Mouse (Mus musculus) midbrain, embryonic 12.5 days (tissue): ENCODE measurements at regions not wholly inside any gene's neighbourhood (a gene's known extent, or its start where the extent isn't known, plus 50 kb on each side); places are given as distances from the start of the nearest gene placed in this dataset.
A peak's percentile ranks its signal among the peaks of the same experiment; 100 is the strongest.

ENCODE experiments used
- ATAC-seq: fragments of 200-750 bp; cut with Nextera tagmentation; 2 replicates; pipeline ENCODE4 v1.8.0; 2017; ENCODE audit warnings: low read depth, moderate TSS enrichment, moderate library complexity; ENCODE audit not compliant: low FRiP score
- H3K27ac ChIP-seq: fragments of 300-500 bp; sonication (generic); replicated peaks from 2 replicates; pipeline ENCODE4 v1.5.1; 2016; ENCODE audit warnings: mild to moderate bottlenecking
- H3K27me3 ChIP-seq: fragments of 300-500 bp; sonication (generic); 2 replicates; pipeline ENCODE4 v1.6.1; 2016; ENCODE audit warnings: mild to moderate bottlenecking
- H3K36me3 ChIP-seq: fragments of 300-500 bp; sonication (generic); 2 replicates; pipeline ENCODE4 v1.6.1; 2016
- H3K4me1 ChIP-seq: fragments of 300-500 bp; sonication (generic); 2 replicates; pipeline ENCODE4 v1.6.1; 2016
- H3K4me2 ChIP-seq: fragments of 300-500 bp; sonication (generic); replicated peaks from 2 replicates; pipeline ENCODE4 v1.6.1; 2016; ENCODE audit warnings: mild to moderate bottlenecking, moderate library complexity
- H3K4me3 ChIP-seq: fragments of 300-500 bp; sonication (generic); 2 replicates; pipeline ENCODE4 v1.5.1; 2016; ENCODE audit warnings: mild to moderate bottlenecking
- H3K9ac ChIP-seq: fragments of 300-500 bp; sonication (generic); replicated peaks from 2 replicates; pipeline ENCODE4 v1.6.1; 2016; ENCODE audit warnings: mild to moderate bottlenecking, moderate library complexity
- H3K9me3 ChIP-seq: fragments of 300-500 bp; sonication (generic); 2 replicates; pipeline ENCODE4 v1.6.1; 2016; ENCODE audit warnings: mild to moderate bottlenecking
- WGBS: fragments of 180-500 bp; shearing (Covaris S2); methylation state at CpG from one replicate; pipeline ENCODE4 v1.1.7; 2016; 5-methylcytosine and 5-hydroxymethylcytosine counted together

GRCm38 (mm10) chr1:72963449-72963848 lies 52.3 kb downstream of the Tnp1 start:
- no peak overlapping the region for H3K4me3 ChIP-seq
- H3K9ac ChIP-seq = no peak overlapping the region
- H3K4me2 ChIP-seq = peak overlapping the region; percentile 16; the same call in 1 of the 2 replicates
- H3K27ac ChIP-seq = 0 out of 2 replicates have a peak overlapping the region, but pooled peaks have one; percentile 20
- no peaks in the 10 kb centered on the region for H3K9me3 ChIP-seq
- peaks cover 12% of the 10 kb centered on the region for H3K4me1 ChIP-seq
- peak; percentile 72; the same call in 1 of the 2 replicates for ATAC-seq
- no peaks in the 10 kb centered on the region for H3K27me3 ChIP-seq
- 28% methylated on average over 7 of the region's 7 CpGs for WGBS
- no peaks in the 10 kb centered on the region for H3K36me3 ChIP-seq

GRCm38 (mm10) chr1:72960241-72960653 lies 55.5 kb downstream of the Tnp1 start:
- H3K27ac ChIP-seq = no peak overlapping the region
- H3K9me3 ChIP-seq = no peaks in the 10 kb centered on the region
- H3K36me3 ChIP-seq = no peaks in the 10 kb centered on the region
- peaks cover 12% of the 10 kb centered on the region for H3K4me1 ChIP-seq
- no peak for ATAC-seq
- H3K4me2 ChIP-seq = no peak overlapping the region
- H3K27me3 ChIP-seq = no peaks in the 10 kb centered on the region
- WGBS = 12% methylated on average over 4 of the region's 4 CpGs
- no peak overlapping the region for H3K9ac ChIP-seq
- H3K4me3 ChIP-seq = no peak overlapping the region

- no peaks in the 10 kb centered on the region for H3K9me3 ChIP-seq
- H3K4me2 ChIP-seq = no peak overlapping the region
- no peak overlapping the region for H3K4me3 ChIP-seq
- 90% methylated on average over 2 of the region's 2 CpGs for WGBS
- ATAC-seq = no peak
- no peaks in the 10 kb centered on the region for H3K36me3 ChIP-seq
- H3K27ac ChIP-seq = no peak overlapping the region
- H3K27me3 ChIP-seq = no peaks in the 10 kb centered on the region
- no peak overlapping the region for H3K9ac ChIP-seq
- H3K4me1 ChIP-seq = peaks cover 4% of the 10 kb centered on the region; the same call in 1 of the 2 replicates
Measured at GRCm38 (mm10) chr1:72955387-72955786, 60.3 kb downstream of the Tnp1 start.

- H3K27me3 ChIP-seq = no peaks in the 10 kb centered on the region
- H3K36me3 ChIP-seq = no peaks in the 10 kb centered on the region
- no peak overlapping the region for H3K4me2 ChIP-seq
- ATAC-seq = no peak
- WGBS = 55% methylated on average over 6 of the region's 6 CpGs
- H3K9ac ChIP-seq = no peak overlapping the region
- H3K27ac ChIP-seq = no peak overlapping the region
- no peak overlapping the region for H3K4me3 ChIP-seq
- H3K4me1 ChIP-seq = no peaks in the 10 kb centered on the region
- H3K9me3 ChIP-seq = no peaks in the 10 kb centered on the region
Measured at GRCm38 (mm10) chr1:72952896-72953295, 62.8 kb downstream of the Tnp1 start.

GRCm38 (mm10) chr1:72951802-72952201 lies 63.9 kb downstream of the Tnp1 start:
- no peaks in the 10 kb centered on the region for H3K4me1 ChIP-seq
- no peak overlapping the region for H3K4me3 ChIP-seq
- no peaks in the 10 kb centered on the region for H3K9me3 ChIP-seq
- no peaks in the 10 kb centered on the region for H3K27me3 ChIP-seq
- no peak overlapping the region for H3K9ac ChIP-seq
- H3K27ac ChIP-seq = no peak overlapping the region
- H3K36me3 ChIP-seq = no peaks in the 10 kb centered on the region
- no peak overlapping the region for H3K4me2 ChIP-seq
- 77% methylated on average over 7 of the region's 7 CpGs for WGBS
- ATAC-seq = no peak

- Histone ChIP-seq H3K9ac (no peak overlapping the region), H3K4me1 (0 out of 2 replicates have a peak, but pooled peaks cover under 1% of the 10 kb centered on the region), H3K4me2 (no peak overlapping the region), H3K36me3 (no peaks in the 10 kb centered on the region), H3K9me3 (no peaks in the 10 kb centered on the region), H3K4me3 (no peak overlapping the region), H3K27me3 (no peaks in the 10 kb centered on the region), H3K27ac (no peak overlapping the region)
- 90% methylated on average over 7 of the region's 7 CpGs for WGBS
- no peak for ATAC-seq
Measured at GRCm38 (mm10) chr1:72951365-72951764, 64.3 kb downstream of the Tnp1 start.

- WGBS = 28% methylated on average over 4 of the region's 4 CpGs
- Histone ChIP-seq H3K27me3 (no peaks in the 10 kb centered on the region), H3K4me2 (no peak overlapping the region), H3K4me1 (peaks cover 15% of the 10 kb centered on the region), H3K27ac (no peak overlapping the region), H3K9me3 (no peaks in the 10 kb centered on the region), H3K9ac (no peak overlapping the region), H3K36me3 (no peaks in the 10 kb centered on the region), H3K4me3 (no peak overlapping the region)
- no peak for ATAC-seq
Measured at GRCm38 (mm10) chr1:72946235-72946634, 69.5 kb downstream of the Tnp1 start.

- H3K9ac ChIP-seq = no peak overlapping the region
- peak overlapping the region; percentile 45 for H3K4me2 ChIP-seq
- peaks cover 15% of the 10 kb centered on the region for H3K4me1 ChIP-seq
- no peak overlapping the region for H3K4me3 ChIP-seq
- WGBS = 12% methylated on average over 9 of the region's 9 CpGs
- H3K27me3 ChIP-seq = no peaks in the 10 kb centered on the region
- no peak for ATAC-seq
- no peak overlapping the region for H3K27ac ChIP-seq
- no peaks in the 10 kb centered on the region for H3K9me3 ChIP-seq
- no peaks in the 10 kb centered on the region for H3K36me3 ChIP-seq
Measured at GRCm38 (mm10) chr1:72945750-72946102, 70.0 kb downstream of the Tnp1 start.

GRCm38 (mm10) chr1:72944805-72945749 lies 70.4 kb upstream of the Igfbp5 start:
- H3K4me1 ChIP-seq = peaks cover 15% of the 10 kb centered on the region
- H3K9ac ChIP-seq = no peak overlapping the region
- H3K9me3 ChIP-seq = no peaks in the 10 kb centered on the region
- H3K4me2 ChIP-seq = peak overlapping the region; percentile 45
- peak overlapping the region; percentile 13 for H3K4me3 ChIP-seq
- WGBS = 7% methylated on average over 21 of the region's 21 CpGs
- no peak overlapping the region for H3K27ac ChIP-seq
- peak; percentile 60; the same call in 1 of the 2 replicates for ATAC-seq
- H3K36me3 ChIP-seq = no peaks in the 10 kb centered on the region
- H3K27me3 ChIP-seq = no peaks in the 10 kb centered on the region

- no peaks in the 10 kb centered on the region for H3K27me3 ChIP-seq
- ATAC-seq = no peak
- H3K36me3 ChIP-seq = no peaks in the 10 kb centered on the region
- H3K9ac ChIP-seq = no peak overlapping the region
- no peak overlapping the region for H3K4me3 ChIP-seq
- 33% methylated on average over 3 of the region's 3 CpGs for WGBS
- H3K4me2 ChIP-seq = no peak overlapping the region
- no peaks in the 10 kb centered on the region for H3K9me3 ChIP-seq
- peaks cover 15% of the 10 kb centered on the region for H3K4me1 ChIP-seq
- H3K27ac ChIP-seq = no peak overlapping the region
Measured at GRCm38 (mm10) chr1:72944221-72944620, 69.5 kb upstream of the Igfbp5 start.

- no peaks in the 10 kb centered on the region for H3K27me3 ChIP-seq
- peaks cover 15% of the 10 kb centered on the region for H3K4me1 ChIP-seq
- no peak overlapping the region for H3K9ac ChIP-seq
- H3K4me2 ChIP-seq = no peak overlapping the region
- no peak for ATAC-seq
- no peak overlapping the region for H3K27ac ChIP-seq
- no peaks in the 10 kb centered on the region for H3K36me3 ChIP-seq
- WGBS = 85% methylated on average over 1 of the region's 1 CpGs
- H3K9me3 ChIP-seq = no peaks in the 10 kb centered on the region
- no peak overlapping the region for H3K4me3 ChIP-seq
Measured at GRCm38 (mm10) chr1:72943082-72943481, 68.4 kb upstream of the Igfbp5 start.

GRCm38 (mm10) chr1:72942351-72942750 lies 67.7 kb upstream of the Igfbp5 start:
- WGBS = 84% methylated on average over 9 of the region's 9 CpGs

More at GRCm38 (mm10) chr1:72942351-72942750, 67.7 kb upstream of the Igfbp5 start:
- no peak for ATAC-seq
- no peak overlapping the region for H3K9ac ChIP-seq
- no peaks in the 10 kb centered on the region for H3K9me3 ChIP-seq
- H3K36me3 ChIP-seq = no peaks in the 10 kb centered on the region
- H3K4me1 ChIP-seq = peaks cover 15% of the 10 kb centered on the region
- H3K27me3 ChIP-seq = no peaks in the 10 kb centered on the region
- H3K27ac ChIP-seq = no peak overlapping the region
- H3K4me3 ChIP-seq = no peak overlapping the region
- no peak overlapping the region for H3K4me2 ChIP-seq
